Mouse (Mus musculus): Measurements from ENCODE around the gene Zfp648. TPM values are rescaled to one million over a fixed set of nuclear protein-coding genes. Genes with fewer than 3 reads are reported as not detected.

Zfp648 gene
- total and polyA plus RNA-seq, 3 experiments, result not detected

DNA sequence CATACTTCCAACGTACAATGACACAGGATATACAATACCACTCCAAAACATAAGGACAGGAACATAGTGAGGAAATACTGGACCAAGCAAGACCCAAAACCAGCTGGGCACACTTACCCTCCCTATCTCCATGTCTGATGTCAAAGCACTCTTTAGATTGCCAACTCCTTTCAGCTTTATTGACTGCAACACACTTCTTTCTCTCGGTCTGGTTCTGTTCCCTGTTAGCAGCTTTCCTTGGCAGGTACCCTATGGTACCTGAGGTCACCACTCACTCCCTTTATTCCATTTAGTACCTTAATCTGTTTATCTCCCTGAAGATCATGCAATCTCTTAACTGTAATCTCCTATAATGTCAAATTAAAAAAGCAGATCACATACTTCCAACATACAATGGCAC is 19.0 kb downstream of the Zfp648 start:
- Histone ChIP-seq H3K36me3 (replicated peaks in 1 of 2; ENCODE audit: control insufficient read depth in 1 of 2, insufficient read depth in 1 of 2, low read length in 1 of 2) (no peaks in the 10 kb centered on the region), H3K79me2 (replicated peaks; ENCODE audit: control insufficient read depth, extremely low read depth, insufficient read depth, poor library complexity, severe bottlenecking) (no peaks in the 10 kb centered on the region), H3K4me3 (replicated peaks in 1 of 3; ENCODE audit: low read depth in 2 of 3, low read length in 2 of 3, poor library complexity in 1 of 3) (no peak overlapping the region), H3K9me3 (replicated peaks; ENCODE audit: low read length) (no peaks in the 10 kb centered on the region), H3K4me2 (ENCODE audit: insufficient read depth, low read depth, poor library complexity, severe bottlenecking) (no peak overlapping the region), H3K4me1 (ENCODE audit: control insufficient read depth in 1 of 2, insufficient read depth in 2 of 2) (peaks cover 0 to 8% of the 10 kb centered on the region in 2 experiments; a peak in 2 of 4 replicates), H3K27me3 (replicated peaks) (no peaks in the 10 kb centered on the region), H3K27ac (ENCODE audit: insufficient read depth, low read depth) (no peak overlapping the region), H3K9ac (ENCODE audit: insufficient read depth, low read depth) (no peak overlapping the region)
- TF ChIP-seq MAX (IDR thresholded peaks at IDR 0.05; ENCODE audit: low read length) (no peak), NRF1 (IDR thresholded peaks at IDR 0.05; ENCODE audit: low read depth, low read length) (no peak), MYC (IDR thresholded peaks at IDR 0.05; ENCODE audit: low read depth, low read length) (no peak), USF2 (conservative IDR thresholded peaks at IDR 0.05; ENCODE audit: low read depth, low read length) (no peak), KAT2A (IDR thresholded peaks at IDR 0.05; ENCODE audit: insufficient replicate concordance, low read length) (no peak), GABPA (IDR thresholded peaks at IDR 0.05; ENCODE audit: insufficient replicate concordance, low read depth, low read length) (no peak), ZMIZ1 (IDR thresholded peaks at IDR 0.05; ENCODE audit: low read depth, low read length) (no peak), POLR2AphosphoS2 (IDR thresholded peaks at IDR 0.05; ENCODE audit: low read depth, low read length) (no peak), PAX5 (IDR thresholded peaks at IDR 0.05; ENCODE audit: low read length) (no peak), ZKSCAN1 (IDR thresholded peaks at IDR 0.05; ENCODE audit: borderline replicate concordance, low read depth, low read length) (no peak), IRF4 (IDR thresholded peaks at IDR 0.05; ENCODE audit: low read depth, low read length) (no peak), ZNF384 (IDR thresholded peaks at IDR 0.05; ENCODE audit: low read depth, low read length) (no peak), CTCF (conservative IDR thresholded peaks at IDR 0.05 in 1 of 2, IDR thresholded peaks at IDR 0.05 in 1 of 2; ENCODE audit: low read depth in 2 of 2, low read length in 2 of 2) (no peak), JUN (IDR thresholded peaks at IDR 0.05; ENCODE audit: insufficient read depth, low read depth, low read length) (no peak), ETS1 (conservative IDR thresholded peaks at IDR 0.05; ENCODE audit: low read depth, low read length) (no peak), SIN3A (IDR thresholded peaks at IDR 0.05; ENCODE audit: low read length) (no peak), JUND (conservative IDR thresholded peaks at IDR 0.05; ENCODE audit: low read depth, low read length) (no peak)
- dilution Hi-C loops (cut with MboI; ENCODE audit: extremely low pct_ligation_motif_present, extremely low pct_unique_long_range_greater_than_20kb, low sequenced_read_pairs), result no loop called here
- DNase-seq (ENCODE audit: extremely low read depth), result no peak
- in situ Hi-C loops (cut with MboI; ENCODE audit: low pct_ligation_motif_present, low pct_unique_long_range_greater_than_20kb, low sequenced_read_pairs), result no loop called here

- Histone ChIP-seq H3K4me1 (ENCODE audit: control insufficient read depth in 1 of 2, insufficient read depth in 2 of 2) (peaks cover 0 to 8% of the 10 kb centered on the region in 2 experiments; a peak in 2 of 4 replicates), H3K36me3 (replicated peaks in 1 of 2; ENCODE audit: control insufficient read depth in 1 of 2, insufficient read depth in 1 of 2, low read length in 1 of 2) (no peaks in the 10 kb centered on the region), H3K9me3 (replicated peaks; ENCODE audit: low read length) (no peaks in the 10 kb centered on the region), H3K4me3 (replicated peaks in 1 of 3; ENCODE audit: low read depth in 2 of 3, low read length in 2 of 3, poor library complexity in 1 of 3) (no peak overlapping the region), H3K9ac (ENCODE audit: insufficient read depth, low read depth) (no peak overlapping the region), H3K79me2 (replicated peaks; ENCODE audit: control insufficient read depth, extremely low read depth, insufficient read depth, poor library complexity, severe bottlenecking) (no peaks in the 10 kb centered on the region), H3K27ac (ENCODE audit: insufficient read depth, low read depth) (no peak overlapping the region), H3K4me2 (ENCODE audit: insufficient read depth, low read depth, poor library complexity, severe bottlenecking) (no peak overlapping the region), H3K27me3 (replicated peaks) (no peaks in the 10 kb centered on the region)
- in situ Hi-C loops (cut with MboI; ENCODE audit: low pct_ligation_motif_present, low pct_unique_long_range_greater_than_20kb, low sequenced_read_pairs) (no loop called here), dilution Hi-C loops (cut with MboI; ENCODE audit: extremely low pct_ligation_motif_present, extremely low pct_unique_long_range_greater_than_20kb, low sequenced_read_pairs) (no loop called here)
- DNase-seq (ENCODE audit: extremely low read depth), result no peak
- TF ChIP-seq MYC (IDR thresholded peaks at IDR 0.05; ENCODE audit: low read depth, low read length), result no peak
- TF ChIP-seq JUN (IDR thresholded peaks at IDR 0.05; ENCODE audit: insufficient read depth, low read depth, low read length), result no peak
- TF ChIP-seq SIN3A (IDR thresholded peaks at IDR 0.05; ENCODE audit: low read length), result no peak
- TF ChIP-seq ELF1 (IDR thresholded peaks at IDR 0.05; ENCODE audit: low read depth, low read length), result no peak
- no peak for TF ChIP-seq UBTF (IDR thresholded peaks at IDR 0.05; ENCODE audit: low read depth, low read length)
- no peak for TF ChIP-seq POLR2AphosphoS2 (IDR thresholded peaks at IDR 0.05; ENCODE audit: low read depth, low read length)
- TF ChIP-seq MXI1 (IDR thresholded peaks at IDR 0.05; ENCODE audit: low read depth, low read length), result no peak
- TF ChIP-seq SMC3 (IDR thresholded peaks at IDR 0.05; ENCODE audit: low read depth, low read length), result no peak
Measured at GRCm38 (mm10) chr1:154220566-154220965, 19.6 kb downstream of the Zfp648 start.

All from CH12.LX (cell line).